Comparison of ENCODE assay signal across 1 mouse cellular context in genomic region chrX:136171189-136172117, GRCm38 (mm10).
TF ChIP-seq lines count a peak whose summit lies in the region.

No protein-coding gene starts in this region.

TF ChIP-seq in CH12.LX, 34 proteins besides CTCF, POLR2A, EP300 and RAD21 (continued from another document):
- TF ChIP-seq USF2 (conservative IDR thresholded peaks at IDR 0.05; ENCODE audit: low read depth, low read length): no peak
- no peak for TF ChIP-seq CHD2 (IDR thresholded peaks at IDR 0.05; ENCODE audit: low read length)
- TF ChIP-seq HCFC1 (IDR thresholded peaks at IDR 0.05; ENCODE audit: low read depth, low read length): no peak
- no peak for TF ChIP-seq ZNF384 (IDR thresholded peaks at IDR 0.05; ENCODE audit: low read depth, low read length)
- TF ChIP-seq JUN (IDR thresholded peaks at IDR 0.05; ENCODE audit: insufficient read depth, low read depth, low read length): no peak
- no peak for TF ChIP-seq PAX5 (IDR thresholded peaks at IDR 0.05; ENCODE audit: low read length)
- no peak for TF ChIP-seq ZMIZ1 (IDR thresholded peaks at IDR 0.05; ENCODE audit: low read depth, low read length)
- no peak for TF ChIP-seq BHLHE40 (IDR thresholded peaks at IDR 0.05; ENCODE audit: low read depth, low read length)
- TF ChIP-seq SMC3 (IDR thresholded peaks at IDR 0.05; ENCODE audit: low read depth, low read length): no peak
- no peak for TF ChIP-seq RCOR1 (conservative IDR thresholded peaks at IDR 0.05; ENCODE audit: low read depth, low read length)
- TF ChIP-seq KAT2A (IDR thresholded peaks at IDR 0.05; ENCODE audit: insufficient replicate concordance, low read length): no peak
- no peak for TF ChIP-seq TCF12 (IDR thresholded peaks at IDR 0.05; ENCODE audit: low read depth, low read length)
- no peak for TF ChIP-seq MXI1 (IDR thresholded peaks at IDR 0.05; ENCODE audit: low read depth, low read length)
- no peak for TF ChIP-seq MAX (IDR thresholded peaks at IDR 0.05; ENCODE audit: low read length)
- no peak for TF ChIP-seq TBP (conservative IDR thresholded peaks at IDR 0.05; ENCODE audit: low read depth, low read length)
- TF ChIP-seq ELF1 (IDR thresholded peaks at IDR 0.05; ENCODE audit: low read depth, low read length): no peak
